Mouse (Mus musculus): ENCODE data around the gene Vezf1.

GRCm38 (mm10) chr11:88067586-88068410 is at the start of gene Vezf1:
- TF ChIP-seq CTCF (IDR thresholded peaks at IDR 0.05; ENCODE audit: extremely low read depth, insufficient read depth, insufficient read length, insufficient replicate concordance) (no peak), POLR2A (IDR thresholded peaks at IDR 0.05; ENCODE audit: low read depth, low read length) (peak; percentile 84)
